24 mouse cellular contexts compared by ENCODE assay signal in genomic region chr1:74149106-74149885, GRCm38 (mm10). TPM values are rescaled to one million over a fixed set of nuclear protein-coding genes. Genes with fewer than 3 reads are reported as not detected.
DNase-seq lines count a peak whose midpoint lies in the region; ATAC-seq and TF ChIP-seq lines count a peak whose summit lies in the region.
"Had no signal": no experiment of that assay in that cellular context is flagged by ENCODE, and none has a peak within 500 bp of the region (broad histone marks: within the 10 kb centered on the region; RNA-seq: fewer than 3 reads in every experiment).

No protein-coding gene starts in this region.

- no peak overlapping the region for H3K4me3 ChIP-seq in intestine, embryonic 15.5 days (replicated peaks)
- no peak overlapping the region for H3K4me3 ChIP-seq in intestine, embryonic 16.5 days (ENCODE audit: low read length)
- H3K4me3 ChIP-seq in intestine, postnatal 0 days (ENCODE audit: low read depth, low read length): no peak overlapping the region
- H3K4me3 ChIP-seq: embryonic facial prominence, embryonic 10.5 days; limb, embryonic 10.5 days; midbrain, embryonic 10.5 days; stomach, embryonic 15.5 days had no signal

- peak; percentile 34; the same call in 1 of the 2 replicates for ATAC-seq in intestine, embryonic 15.5 days
- no peak for ATAC-seq in intestine, embryonic 16.5 days
- peak; percentile 59 for ATAC-seq in intestine, postnatal 0 days
- no peak for ATAC-seq in cerebellum, adult (ENCODE audit: insufficient number of reproducible peaks, low FRiP score, low TSS enrichment)
- ATAC-seq: forebrain, postnatal 0 days; hindbrain, postnatal 0 days had no signal

- no peaks in the 10 kb centered on the region for H3K9me3 ChIP-seq in intestine, embryonic 15.5 days
- H3K9me3 ChIP-seq in intestine, embryonic 16.5 days (ENCODE audit: control insufficient read depth, low read length): no peaks in the 10 kb centered on the region
- H3K9me3 ChIP-seq in intestine, postnatal 0 days (ENCODE audit: control insufficient read depth): no peaks in the 10 kb centered on the region
- H3K9me3 ChIP-seq: embryonic facial prominence, embryonic 10.5 days; limb, embryonic 10.5 days; midbrain, embryonic 10.5 days; stomach, embryonic 15.5 days had no signal

- no peak overlapping the region for H3K27ac ChIP-seq in intestine, embryonic 15.5 days
- no peak overlapping the region for H3K27ac ChIP-seq in intestine, embryonic 16.5 days (ENCODE audit: low read length)
- H3K27ac ChIP-seq in intestine, postnatal 0 days (ENCODE audit: low read depth, low read length): no peak overlapping the region
- H3K27ac ChIP-seq: embryonic facial prominence, embryonic 10.5 days; hindbrain, postnatal 0 days; limb, embryonic 10.5 days; midbrain, embryonic 10.5 days; stomach, embryonic 15.5 days had no signal

- DNase-seq in 3T3-L1 (ENCODE audit: low read depth, low spot score) (peak; percentile 49), 416B (ENCODE audit: low read depth) (peak; percentile 91)
- no peak for DNase-seq in cerebellum, adult 11 months
- no peak for DNase-seq in neural tube, embryonic 10.5 days (ENCODE audit: extremely low spot score, low spot score)
- DNase-seq: cerebellum, adult 9-11 months; forebrain, postnatal 0 days; gastrocnemius, postnatal 25 days; kidney, adult 2 months; kidney, postnatal 14 days; lung, embryonic 14.5 days had no signal

- H3K36me3 ChIP-seq in intestine, embryonic 15.5 days: no peaks in the 10 kb centered on the region
- H3K36me3 ChIP-seq in intestine, embryonic 16.5 days (ENCODE audit: control insufficient read depth, insufficient read depth, low read length): no peaks in the 10 kb centered on the region
- H3K36me3 ChIP-seq in intestine, postnatal 0 days (ENCODE audit: control insufficient read depth, insufficient read depth): no peaks in the 10 kb centered on the region
- H3K36me3 ChIP-seq: embryonic facial prominence, embryonic 10.5 days; limb, embryonic 10.5 days; midbrain, embryonic 10.5 days; stomach, embryonic 15.5 days had no signal

- H3K9ac ChIP-seq in intestine, embryonic 15.5 days: no peak overlapping the region
- H3K9ac ChIP-seq in intestine, embryonic 16.5 days (ENCODE audit: low read depth, low read length): no peak overlapping the region
- no peak overlapping the region for H3K9ac ChIP-seq in intestine, postnatal 0 days (ENCODE audit: low read depth, low read length)
- H3K9ac ChIP-seq: forebrain, postnatal 0 days; lung, embryonic 14.5 days; stomach, embryonic 15.5 days had no signal

- H3K4me1 ChIP-seq in intestine, embryonic 15.5 days (replicated peaks): peaks cover 6% of the 10 kb centered on the region; the same call in 1 of the 2 replicates
- peaks cover 3% of the 10 kb centered on the region; the same call in 1 of the 2 replicates for H3K4me1 ChIP-seq in intestine, embryonic 16.5 days (ENCODE audit: control insufficient read depth, insufficient read depth, low read length)
- no peaks in the 10 kb centered on the region for H3K4me1 ChIP-seq in intestine, postnatal 0 days (replicated peaks; ENCODE audit: control insufficient read depth, insufficient read depth, low read length)
- H3K4me1 ChIP-seq: limb, embryonic 10.5 days; midbrain, embryonic 10.5 days; stomach, embryonic 15.5 days had no signal

- no peak for TF ChIP-seq CTCF in intestine, postnatal 0 days (IDR thresholded peaks at IDR 0.05; ENCODE audit: low read depth)

- 81% methylated on average over 6 of the region's 6 CpGs for WGBS in intestine, embryonic 15.5 days
- WGBS in intestine, embryonic 16.5 days: 68% methylated on average over 6 of the region's 6 CpGs
- 58% methylated on average over 6 of the region's 6 CpGs for WGBS in intestine, postnatal 0 days

- no peak overlapping the region for H3K4me2 ChIP-seq in intestine, embryonic 15.5 days (replicated peaks)
- H3K4me2 ChIP-seq in intestine, embryonic 16.5 days (ENCODE audit: low read depth, low read length): no peak overlapping the region
- no peak overlapping the region for H3K4me2 ChIP-seq in intestine, postnatal 0 days (replicated peaks; ENCODE audit: low read depth)
- H3K4me2 ChIP-seq: heart, embryonic 11.5 days; lung, embryonic 14.5 days; stomach, embryonic 15.5 days had no signal

- H3K27me3 ChIP-seq in intestine, embryonic 15.5 days (replicated peaks): no peaks in the 10 kb centered on the region
- no peaks in the 10 kb centered on the region for H3K27me3 ChIP-seq in intestine, embryonic 16.5 days (replicated peaks; ENCODE audit: control insufficient read depth, insufficient read depth, low read length)
- H3K27me3 ChIP-seq in intestine, postnatal 0 days (replicated peaks; ENCODE audit: control insufficient read depth, insufficient read depth, low read length): no peaks in the 10 kb centered on the region
- H3K27me3 ChIP-seq: stomach, embryonic 15.5 days had no signal

RNA-seq across cellular contexts. Expression of gene Cxcr2, which starts 4.5 kb away (rescaled TPM):
- polyA plus RNA-seq in intestine, embryonic 15.5 days (2015; fragmentation: Nextera tagmentation; extraction: Ambion mirVana): 0.24 and 0.35 TPM in 2 replicates
- polyA plus RNA-seq in intestine, embryonic 16.5 days (2015; fragmentation: Nextera tagmentation; extraction: Ambion mirVana): 0.22 and 0.27 TPM in 2 replicates
- polyA plus RNA-seq in intestine, postnatal 0 days (2015; fragmentation: Nextera tagmentation; extraction: Ambion mirVana): 0.07 TPM in 2 replicates
- polyA plus RNA-seq: cortical plate, adult 2 months had no signal

RNA-seq across cellular contexts. Expression of gene Rufy4, which starts 24.0 kb away (rescaled TPM):
- 0.18 and 0.34 TPM in 2 replicates for polyA plus RNA-seq in intestine, embryonic 15.5 days (2015; fragmentation: Nextera tagmentation; extraction: Ambion mirVana)
- 0.12 and 0.31 TPM in 2 replicates for polyA plus RNA-seq in intestine, embryonic 16.5 days (2015; fragmentation: Nextera tagmentation; extraction: Ambion mirVana)
- polyA plus RNA-seq in intestine, postnatal 0 days (2015; fragmentation: Nextera tagmentation; extraction: Ambion mirVana): 0.10 TPM in 1 of 2 replicates, not detected in the other
- polyA plus RNA-seq: cortical plate, adult 2 months had no signal

RNA-seq across cellular contexts. Expression of gene Tns1, which starts 25.0 kb away (rescaled TPM):
- polyA plus RNA-seq in intestine, embryonic 15.5 days (2015; fragmentation: Nextera tagmentation; extraction: Ambion mirVana): 23.1 and 29.1 TPM in 2 replicates
- 20.2 and 23.4 TPM in 2 replicates for polyA plus RNA-seq in intestine, embryonic 16.5 days (2015; fragmentation: Nextera tagmentation; extraction: Ambion mirVana)
- polyA plus RNA-seq in intestine, postnatal 0 days (2015; fragmentation: Nextera tagmentation; extraction: Ambion mirVana): 20.0 and 21.5 TPM in 2 replicates

RNA-seq across cellular contexts. Expression of gene Cxcr1, which starts 45.1 kb away (rescaled TPM):
- polyA plus RNA-seq in intestine, embryonic 15.5 days (2015; fragmentation: Nextera tagmentation; extraction: Ambion mirVana): not detected in 2 replicates
- not detected in 2 replicates for polyA plus RNA-seq in intestine, embryonic 16.5 days (2015; fragmentation: Nextera tagmentation; extraction: Ambion mirVana)
- not detected in 2 replicates for polyA plus RNA-seq in intestine, postnatal 0 days (2015; fragmentation: Nextera tagmentation; extraction: Ambion mirVana)
- polyA plus RNA-seq: cortical plate, adult 2 months; embryonic facial prominence, embryonic 10.5 days; forebrain, postnatal 0 days; heart, embryonic 11.5 days; heart, postnatal 0 days; hindbrain, postnatal 0 days; kidney, adult 2 months; liver, adult 2 months; lung, embryonic 14.5 days; midbrain, embryonic 10.5 days; stomach, embryonic 15.5 days; thymus, postnatal 0 days had no signal

Comparison
In these comparisons a context has a peak if more than half of its experiments do, and no peak if none do; other contexts are left out.
1. ATAC-seq: peak in intestine, embryonic 15.5 days (single experiment) and intestine, postnatal 0 days (single experiment); none in intestine, embryonic 16.5 days (single experiment) and cerebellum, adult (single experiment).
2. DNase-seq: peak in 3T3-L1 (single experiment) and 416B (single experiment); none in cerebellum, adult 11 months (single experiment) and neural tube, embryonic 10.5 days (single experiment).